Mouse (Mus musculus) cerebral cortex, adult 2 months (tissue): ENCODE measurements around the gene Draxin.

Experiments
- WGBS: fragments of 180-500 bp; shearing (Covaris S2); methylation state at CpG from one replicate; pipeline ENCODE4 v1.1.7; 2018; 5-methylcytosine and 5-hydroxymethylcytosine counted together

Gene Draxin

DNA sequence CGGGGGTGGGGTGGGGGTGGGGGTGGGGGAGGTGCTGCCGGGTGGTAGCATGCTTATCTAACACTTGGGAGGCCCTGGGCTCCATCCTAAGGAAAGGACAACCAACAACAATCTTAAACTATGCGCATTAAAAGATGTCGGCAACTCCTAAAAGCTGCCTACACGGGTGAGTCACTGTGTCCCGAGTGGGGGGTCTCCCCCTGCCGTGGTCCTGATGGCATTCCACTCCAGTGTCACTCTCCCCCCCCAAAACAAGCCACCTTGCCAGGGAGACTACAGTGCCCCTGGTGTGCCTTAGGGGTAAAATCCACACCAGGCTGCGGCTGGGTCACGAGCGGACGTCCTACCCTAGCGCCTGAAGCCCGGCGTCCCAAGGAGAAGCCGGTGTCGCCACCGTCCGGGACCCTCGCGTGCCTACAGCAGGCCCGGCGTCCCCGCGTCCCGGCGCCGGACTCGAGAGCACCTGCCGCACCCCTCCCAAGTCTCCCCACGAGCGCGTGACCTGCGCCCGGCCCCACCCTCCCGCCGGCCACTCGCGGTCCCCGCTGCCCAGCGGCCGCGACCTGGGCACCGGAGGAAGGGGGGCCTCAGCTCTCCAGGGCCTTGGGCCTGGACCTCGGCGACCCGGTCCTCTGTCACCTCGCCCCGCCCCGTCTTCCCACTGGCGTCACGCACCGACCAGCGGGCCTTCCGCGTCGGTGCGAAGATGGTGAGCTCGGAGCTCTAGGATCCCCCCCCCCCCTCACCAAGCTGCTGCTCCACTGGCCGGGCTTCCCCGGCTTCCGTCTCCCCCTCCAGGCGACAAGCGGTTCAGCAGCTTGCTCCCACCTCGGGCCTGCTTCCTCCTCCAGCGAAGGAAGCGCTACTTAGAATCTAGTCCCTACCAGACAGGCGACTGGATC is 21.0 kb upstream of the Draxin start, which contains the start of gene Fbxo6:
Fbxo6 (minus strand) TSS at position 874 of the 902 bp plus-strand sequence.
- 1% methylated on average over 67 of the region's 67 CpGs for WGBS

DNA sequence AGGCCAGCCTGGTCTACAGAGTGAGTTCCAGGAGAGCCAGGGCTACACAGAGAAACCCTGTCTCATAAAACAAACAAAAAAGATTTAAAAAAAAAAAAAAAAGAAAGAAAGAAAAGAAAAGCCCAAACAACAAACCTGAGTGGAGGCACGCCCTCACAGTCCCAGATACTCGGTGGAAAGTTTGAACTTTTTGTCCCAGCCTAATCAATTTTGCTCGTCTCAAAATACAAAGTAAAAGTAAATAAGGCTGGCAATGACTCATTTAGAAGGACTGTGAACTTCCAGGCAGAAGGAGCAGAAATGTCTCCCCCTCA is 20.4 kb upstream of the Draxin start:
- 28% methylated on average over 3 of the region's 3 CpGs for WGBS

DNA sequence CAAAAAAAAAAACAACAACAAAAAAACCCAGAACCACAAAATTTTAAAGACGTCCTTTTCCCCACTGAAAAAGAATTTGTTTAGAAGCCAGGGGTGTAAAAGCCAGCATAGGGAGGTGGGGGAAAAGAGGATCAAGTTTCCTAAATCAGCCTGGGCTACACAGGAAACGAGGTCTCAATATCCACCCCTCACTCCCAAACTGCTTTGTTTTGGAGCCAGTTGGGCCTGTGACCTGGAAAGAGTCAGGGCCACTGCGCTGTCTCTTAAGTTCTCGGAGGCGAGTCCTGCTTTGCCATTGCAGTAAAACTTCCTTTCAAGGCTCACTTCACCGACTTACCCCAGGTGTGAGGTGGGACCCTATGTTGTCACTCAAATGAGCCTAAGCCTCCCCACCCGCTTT is 19.7 kb upstream of the Draxin start:
- 81% methylated on average over 7 of the region's 7 CpGs for WGBS

DNA sequence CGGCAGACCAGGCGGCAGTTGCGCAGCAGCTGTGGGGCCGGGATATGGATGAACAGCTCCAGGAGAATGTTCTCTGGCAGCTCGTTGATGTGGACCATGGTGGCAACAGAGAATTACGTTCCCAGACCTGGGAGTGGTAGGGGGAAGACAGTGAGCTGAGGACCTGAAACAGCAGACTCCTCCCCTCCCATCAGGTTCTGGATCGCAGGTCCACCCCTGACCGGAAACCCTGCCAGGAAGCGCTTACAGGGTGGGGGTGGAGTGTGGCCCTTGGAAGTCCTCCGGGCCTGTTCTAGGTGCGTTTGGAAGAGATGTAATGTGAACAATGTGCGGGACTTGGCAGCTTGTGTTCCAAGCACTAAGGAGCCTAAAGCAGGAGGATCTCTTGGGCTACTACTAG is 19.0 kb upstream of the Draxin start:
- 74% methylated on average over 12 of the region's 12 CpGs for WGBS

DNA sequence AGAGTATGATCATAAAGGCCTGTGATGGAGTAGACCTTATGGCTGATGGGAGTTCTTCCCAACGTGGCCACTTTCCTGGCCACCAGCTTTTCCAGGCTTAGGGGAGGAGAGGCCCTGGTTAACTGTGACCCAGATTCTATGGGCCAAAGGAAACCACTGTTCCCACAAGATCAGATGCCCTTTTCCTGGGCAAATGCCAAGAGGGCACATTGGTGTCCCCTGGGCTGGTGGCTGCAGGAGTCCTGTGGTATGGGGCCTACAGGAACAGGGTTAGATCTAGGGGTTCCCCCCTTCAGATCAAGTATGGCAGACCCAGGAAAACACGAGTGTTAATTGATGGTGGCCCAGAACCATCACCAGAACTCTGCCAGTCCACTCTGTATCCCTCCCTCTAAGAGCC is 17.2 kb upstream of the Draxin start:
- 77% methylated on average over 2 of the region's 2 CpGs for WGBS

DNA sequence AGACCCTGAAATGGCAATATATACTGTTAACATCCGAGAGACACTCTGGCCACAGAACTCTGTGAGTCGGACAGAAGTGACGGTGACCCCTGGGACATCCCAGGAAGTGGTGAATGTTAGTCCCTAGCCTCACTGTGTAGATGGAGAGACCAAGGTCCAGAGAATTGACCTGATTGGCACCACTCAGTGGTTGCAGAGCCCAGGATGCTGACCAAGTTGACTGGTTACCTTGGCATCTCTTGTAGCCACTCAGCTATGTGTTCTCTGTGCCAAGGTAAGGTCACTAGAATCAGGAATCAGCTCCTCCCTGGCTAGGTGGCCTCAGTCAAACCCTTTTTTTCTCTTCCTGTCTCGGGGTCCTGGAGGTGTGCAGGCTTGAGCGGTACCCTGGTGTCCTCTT is 13.2 kb upstream of the Draxin start:
- 89% methylated on average over 5 of the region's 5 CpGs for WGBS

DNA sequence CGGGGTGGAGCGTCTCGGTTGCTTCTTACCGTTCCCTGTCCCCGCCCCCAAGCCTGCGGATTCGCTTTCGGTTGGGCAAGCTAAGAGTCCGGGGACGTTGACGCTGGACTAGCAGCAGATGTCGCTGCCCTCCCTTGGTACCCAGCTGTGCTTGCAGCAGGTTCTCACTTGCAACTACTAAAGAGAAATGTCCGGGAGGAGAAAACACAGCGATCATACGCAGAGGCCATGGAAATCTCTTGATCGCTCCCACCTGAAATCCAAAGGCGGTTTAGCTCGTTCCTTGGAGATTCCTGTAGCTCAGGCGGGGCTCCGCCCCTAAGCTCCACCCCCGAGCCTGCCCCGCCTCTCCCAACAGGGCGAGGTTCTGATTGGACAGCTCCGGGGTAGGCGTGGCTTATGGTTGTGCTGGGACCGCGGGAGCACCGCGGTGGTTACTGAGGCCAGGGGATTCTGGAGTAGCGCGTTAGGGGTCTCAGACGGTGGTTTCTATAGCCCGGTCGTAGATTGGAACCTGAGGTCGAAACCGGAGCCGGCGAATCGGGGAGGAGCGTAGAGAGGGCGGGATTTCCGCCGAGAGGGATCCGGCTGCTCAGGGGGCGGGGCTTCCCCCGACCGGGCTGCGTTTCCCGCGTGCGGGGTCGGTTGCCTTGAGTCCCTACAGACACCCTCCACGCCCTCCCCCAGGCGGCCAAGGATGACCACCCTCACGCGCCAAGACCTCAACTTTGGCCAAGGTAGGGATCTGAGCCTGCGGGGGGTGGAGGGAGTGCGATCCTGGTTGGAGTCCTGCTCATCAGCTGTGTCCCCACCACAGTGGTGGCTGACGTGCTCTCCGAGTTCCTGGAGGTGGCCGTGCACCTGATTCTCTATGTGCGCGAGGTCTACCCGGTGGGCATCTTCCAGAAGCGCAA is 9.9 kb upstream of the Draxin start:
- under 1% methylated on average over 65 of the region's 65 CpGs for WGBS

DNA sequence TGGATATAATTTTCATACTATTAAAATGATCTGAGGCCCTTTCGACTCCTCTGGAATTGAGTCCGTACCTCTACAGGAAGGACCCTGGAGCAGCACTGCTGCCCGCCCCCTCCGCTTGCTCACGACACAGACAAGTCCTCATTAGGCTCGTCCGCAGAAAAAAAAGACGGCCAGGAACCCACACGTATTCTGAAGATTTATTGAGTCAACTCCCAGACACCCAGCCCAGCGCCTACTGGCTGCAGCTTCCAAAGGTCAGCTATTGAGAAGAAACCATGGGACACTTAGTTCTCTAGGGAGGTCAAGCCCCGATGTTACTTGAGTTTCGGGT is 9.2 kb upstream of the Draxin start:
- 2% methylated on average over 12 of the region's 12 CpGs for WGBS

DNA sequence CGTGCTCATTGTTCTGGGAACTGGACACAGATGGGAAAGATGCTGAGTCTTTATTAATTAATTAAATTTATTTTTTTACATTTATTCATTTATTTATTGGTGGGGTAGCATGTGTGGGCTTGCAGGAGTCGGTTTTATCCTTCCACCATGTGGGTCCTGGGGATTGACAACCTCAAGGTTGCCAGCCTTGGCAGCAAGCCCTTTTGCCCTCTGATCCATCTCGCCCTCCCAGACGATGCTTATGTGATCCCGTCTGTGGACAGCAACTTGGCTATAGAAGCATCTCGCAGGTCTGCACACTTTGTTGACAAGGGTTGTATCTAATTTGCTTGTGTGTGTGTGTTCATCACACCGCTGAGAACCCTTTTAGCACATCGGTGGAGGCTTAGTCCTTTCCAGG is 7.0 kb upstream of the Draxin start:
- 56% methylated on average over 8 of the region's 8 CpGs for WGBS

DNA sequence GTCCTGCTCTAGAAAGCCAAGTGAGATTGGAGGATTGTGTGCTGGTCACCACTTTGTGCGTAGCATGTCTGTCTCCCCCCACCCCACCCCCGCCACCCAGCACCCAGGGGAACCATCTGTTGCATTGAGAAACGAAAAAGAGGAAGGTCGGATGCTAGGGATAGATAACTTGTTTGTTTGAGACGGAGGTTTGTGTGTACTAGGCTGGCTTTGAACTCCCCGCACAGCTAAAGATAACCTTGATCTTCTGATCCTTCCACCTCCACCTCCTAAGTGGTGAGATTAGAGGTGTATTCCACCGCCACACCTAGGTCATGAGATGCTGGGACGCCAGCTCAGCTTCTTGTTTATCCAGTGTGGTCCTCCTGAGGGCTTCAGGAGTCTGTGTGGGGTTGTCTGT is 4.5 kb upstream of the Draxin start:
- WGBS, result 85% methylated on average over 8 of the region's 8 CpGs

DNA sequence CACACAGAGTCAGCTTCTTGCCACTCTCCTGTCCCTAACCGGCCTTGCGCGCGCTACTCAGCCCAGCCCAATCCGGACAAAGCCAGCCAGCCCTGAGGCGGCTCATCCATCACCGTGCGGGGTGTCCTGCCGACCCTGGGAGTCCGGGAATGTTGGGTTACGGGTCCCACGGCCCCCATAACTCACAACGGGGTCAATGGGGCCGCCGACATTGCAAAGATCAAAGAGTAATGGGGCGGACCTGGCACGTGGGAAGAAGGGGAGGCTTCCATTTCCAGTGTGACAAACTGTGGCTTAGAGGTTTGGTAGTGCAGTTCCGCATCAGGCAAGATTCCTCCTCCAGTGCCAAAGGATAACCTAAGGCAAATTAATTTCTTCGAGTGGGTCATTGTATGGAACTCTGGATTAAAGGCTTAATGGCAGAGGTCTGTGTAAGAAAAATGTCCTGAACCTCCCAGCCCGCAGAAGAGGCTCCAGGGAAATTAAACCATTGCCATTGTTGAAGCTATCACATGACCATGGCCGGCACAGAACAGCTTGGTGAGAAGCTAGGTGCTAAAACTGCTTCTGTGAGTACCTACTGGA is 1.1 kb upstream of the Draxin start:
- WGBS, result 6% methylated on average over 21 of the region's 21 CpGs

DNA sequence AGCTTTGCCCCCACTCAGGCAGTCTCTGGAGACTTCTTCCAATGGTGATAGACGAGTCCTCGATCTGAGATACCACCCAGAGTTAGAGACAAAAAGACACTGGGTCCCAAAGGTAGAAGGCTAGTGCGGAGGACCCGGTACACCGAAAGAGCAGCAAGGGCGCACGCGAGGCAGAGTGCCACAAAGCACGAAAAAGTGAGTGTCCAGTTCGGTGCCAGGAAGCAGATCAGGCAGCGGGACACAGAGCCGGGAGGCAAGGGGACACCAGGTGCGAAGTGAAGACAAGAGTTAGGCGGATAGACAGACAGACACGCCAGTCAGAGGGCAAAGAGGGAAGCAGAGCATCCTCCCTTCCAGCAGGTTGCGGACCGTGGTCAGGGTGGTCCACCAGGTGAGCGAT is 365 bp downstream of the Draxin start, which contains the start of gene Mad2l2:
Mad2l2 (plus strand) TSS at position 252 of the 400 bp plus-strand sequence.
- WGBS, result 11% methylated on average over 18 of the region's 18 CpGs

DNA sequence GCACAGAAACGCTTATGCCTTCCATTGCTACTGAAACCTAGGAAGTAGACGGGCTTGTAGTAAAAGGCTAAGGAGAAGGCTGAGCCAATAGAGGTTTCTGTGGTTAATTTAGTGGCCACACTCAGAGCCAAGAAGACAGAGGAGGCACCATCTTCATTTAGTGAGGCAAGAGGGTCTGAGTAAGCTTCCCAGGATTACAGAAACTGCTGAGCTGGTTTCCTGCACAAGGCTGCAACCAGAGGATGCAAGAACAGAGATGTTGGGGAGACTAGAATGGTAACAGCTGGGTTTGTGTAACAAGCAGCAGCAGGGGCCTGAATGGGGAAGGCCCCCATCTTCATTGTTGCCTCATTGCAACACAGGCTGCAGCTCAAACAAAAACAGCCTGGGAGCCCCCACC is 1.8 kb downstream of the Draxin start:
- 75% methylated on average over 2 of the region's 2 CpGs for WGBS

DNA sequence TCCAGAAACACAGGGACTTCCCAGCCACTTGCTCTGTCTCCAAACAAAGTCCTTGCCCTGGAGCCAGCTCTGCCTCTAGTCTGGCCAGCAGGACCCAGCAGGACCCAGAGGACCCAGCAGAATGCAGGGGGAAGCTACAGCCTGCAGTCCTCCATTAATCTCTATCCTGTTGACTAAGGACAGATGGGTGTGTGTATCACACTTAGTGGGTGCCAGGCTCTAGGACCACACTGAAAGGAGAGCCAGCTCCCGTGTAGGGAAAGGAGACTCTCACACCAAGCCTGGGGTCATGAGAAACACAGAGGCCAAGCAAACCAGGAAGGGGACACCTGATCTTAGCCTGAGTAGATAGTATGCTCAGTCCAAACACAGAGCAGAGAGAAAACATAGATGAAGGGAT is 2.3 kb downstream of the Draxin start:
- WGBS, result 81% methylated on average over 1 of the region's 1 CpGs

DNA sequence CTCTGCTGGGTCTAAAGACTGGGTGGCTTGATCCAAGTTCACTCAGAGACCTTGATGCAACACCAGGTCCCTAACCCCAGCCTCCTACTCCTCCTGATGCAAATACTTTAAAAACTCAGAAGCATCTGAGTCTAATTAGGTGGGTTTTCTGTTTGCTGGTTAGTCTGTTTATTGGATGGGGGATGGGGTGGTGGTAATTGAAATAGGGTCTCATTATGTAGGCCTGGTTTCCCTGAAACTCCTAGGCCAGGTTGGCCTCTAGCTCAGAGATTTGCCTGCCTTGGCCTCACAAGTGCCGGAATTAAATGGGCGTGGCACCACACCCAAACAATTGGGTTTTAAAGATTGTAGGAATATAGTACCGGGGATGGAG is 7.8 kb downstream of the Draxin start:
- 95% methylated on average over 3 of the region's 3 CpGs for WGBS

DNA sequence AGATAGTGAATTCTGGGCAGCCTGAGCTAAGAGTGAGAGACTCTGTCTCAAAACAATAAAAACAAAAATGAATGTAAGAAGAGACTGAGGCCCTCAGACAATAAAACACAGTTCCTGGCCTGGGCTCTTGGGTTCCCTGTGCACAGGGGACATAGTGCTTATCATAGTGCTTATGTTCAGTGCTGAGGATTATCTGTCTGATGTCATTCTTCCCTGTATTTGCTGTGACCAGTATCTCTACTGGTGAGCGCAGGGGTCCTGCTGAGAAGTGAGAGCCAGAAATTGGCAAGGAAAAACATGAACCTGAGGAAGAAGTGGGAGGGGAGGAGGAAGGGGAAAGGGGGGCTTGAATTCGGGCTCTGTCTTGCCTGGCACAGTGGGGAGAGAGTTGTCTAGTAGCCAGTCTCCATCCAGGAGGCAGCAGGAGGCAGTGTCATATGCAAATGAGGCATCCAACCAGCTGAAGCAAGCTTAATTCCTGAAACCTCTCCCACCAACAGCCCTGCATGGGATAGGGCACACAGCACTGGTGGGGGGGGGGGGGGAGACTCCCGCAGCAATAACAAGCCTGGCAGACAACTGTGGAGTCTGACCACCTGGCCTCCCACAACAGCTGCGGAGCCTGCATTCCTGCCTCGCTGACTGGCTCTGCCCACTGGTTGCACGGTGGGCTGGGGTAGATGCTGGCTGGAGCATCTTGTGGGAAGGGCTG is 8.4 kb downstream of the Draxin start:
- WGBS, result 53% methylated on average over 6 of the region's 6 CpGs

DNA sequence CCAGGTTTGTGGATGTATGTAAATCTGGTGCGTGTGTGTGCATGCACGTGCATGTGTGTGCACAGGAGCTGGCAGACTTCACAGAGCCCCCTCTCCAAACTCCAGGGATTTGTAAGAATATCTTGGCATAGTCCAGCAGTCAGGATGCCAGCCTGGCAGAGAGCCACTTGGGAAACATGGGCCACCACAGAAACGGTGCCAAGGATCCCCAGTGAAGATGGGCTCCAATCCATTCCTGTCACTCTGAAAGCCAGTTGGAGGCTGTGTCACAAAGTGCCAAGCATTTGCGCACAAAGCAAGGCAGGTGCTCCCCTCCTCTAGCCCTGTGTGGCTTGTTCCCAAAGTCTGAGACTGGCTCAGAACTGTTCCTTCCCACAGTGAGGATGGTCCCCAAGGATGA is 9.1 kb downstream of the Draxin start:
- WGBS, result 60% methylated on average over 4 of the region's 4 CpGs

DNA sequence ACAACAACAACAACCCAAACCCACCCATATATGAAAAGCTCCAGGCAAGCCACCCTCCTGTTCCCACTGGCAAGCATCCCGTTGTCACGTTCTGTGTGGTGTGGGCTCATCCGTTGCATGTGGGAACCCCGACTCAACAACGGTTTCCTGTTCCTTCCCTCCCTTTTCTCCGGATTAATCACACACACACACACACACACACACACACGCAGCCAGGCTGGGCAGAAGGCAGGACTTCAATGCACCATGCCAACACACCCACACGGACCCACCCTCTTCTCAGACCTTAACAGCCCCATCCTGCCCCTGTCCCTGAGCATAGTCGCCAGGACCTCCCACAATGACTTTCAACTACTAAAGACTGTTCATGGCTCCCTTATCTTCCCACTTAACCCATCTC is 9.9 kb downstream of the Draxin start:
- WGBS, result 47% methylated on average over 9 of the region's 9 CpGs

DNA sequence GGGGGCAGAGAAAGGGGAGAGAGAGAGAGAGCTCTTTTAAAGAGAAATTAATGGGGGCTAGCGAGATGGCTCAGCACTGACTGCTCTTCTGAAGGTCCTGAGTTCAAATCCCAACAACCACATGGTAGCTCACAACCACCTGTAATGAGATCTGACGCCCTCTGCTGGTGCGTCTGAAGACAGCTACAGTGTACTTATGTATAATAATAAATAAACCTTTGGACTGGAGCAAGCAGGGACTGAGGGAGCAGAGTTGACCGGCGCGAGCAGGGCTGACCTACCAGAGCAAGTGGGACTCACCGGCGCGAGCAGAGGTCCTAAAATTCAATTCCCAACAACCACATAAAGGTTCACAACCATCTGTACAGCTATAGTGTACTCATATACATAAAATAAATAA is 10.9 kb downstream of the Draxin start:
- WGBS, result 90% methylated on average over 9 of the region's 9 CpGs

DNA sequence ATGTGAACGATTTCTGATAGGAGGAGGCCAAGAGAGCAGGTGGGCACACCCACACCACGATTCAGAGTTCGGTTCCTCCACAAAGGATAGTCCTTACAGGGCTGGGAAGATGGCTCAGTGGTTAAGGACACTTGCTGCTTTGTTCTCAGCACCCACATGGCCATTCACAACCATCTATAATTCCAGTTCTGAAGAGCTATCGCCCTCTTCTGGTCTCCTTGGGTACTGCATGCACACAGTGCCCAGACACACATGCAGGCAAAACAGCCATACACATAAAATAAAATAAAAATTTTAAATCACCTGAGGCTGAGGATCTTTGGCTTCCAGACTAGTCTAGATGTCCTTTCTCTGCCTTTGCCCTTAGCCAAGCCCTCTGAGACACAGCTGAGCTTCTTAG is 13.1 kb downstream of the Draxin start:
- 80% methylated on average over 4 of the region's 4 CpGs for WGBS

DNA sequence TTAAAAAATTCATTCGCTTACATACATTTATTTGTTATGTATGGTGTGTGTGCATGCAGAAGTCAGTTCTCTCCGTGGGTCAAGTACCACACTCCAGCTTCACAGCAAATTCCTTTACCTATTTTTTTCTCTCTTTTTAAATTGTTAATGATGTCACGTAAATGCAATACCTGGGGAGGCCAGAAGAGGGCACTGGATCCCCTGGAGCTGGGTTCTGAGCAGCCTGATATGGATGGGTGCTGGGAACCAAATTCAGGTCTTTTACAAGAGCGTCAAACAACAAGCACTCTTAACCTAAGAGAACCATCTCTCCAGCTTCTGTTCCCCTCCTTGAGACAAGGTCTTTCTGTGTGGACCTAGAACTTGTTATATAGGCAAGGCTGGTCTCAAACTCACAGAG is 13.8 kb downstream of the Draxin start:
- WGBS, result 81% methylated on average over 4 of the region's 4 CpGs

DNA sequence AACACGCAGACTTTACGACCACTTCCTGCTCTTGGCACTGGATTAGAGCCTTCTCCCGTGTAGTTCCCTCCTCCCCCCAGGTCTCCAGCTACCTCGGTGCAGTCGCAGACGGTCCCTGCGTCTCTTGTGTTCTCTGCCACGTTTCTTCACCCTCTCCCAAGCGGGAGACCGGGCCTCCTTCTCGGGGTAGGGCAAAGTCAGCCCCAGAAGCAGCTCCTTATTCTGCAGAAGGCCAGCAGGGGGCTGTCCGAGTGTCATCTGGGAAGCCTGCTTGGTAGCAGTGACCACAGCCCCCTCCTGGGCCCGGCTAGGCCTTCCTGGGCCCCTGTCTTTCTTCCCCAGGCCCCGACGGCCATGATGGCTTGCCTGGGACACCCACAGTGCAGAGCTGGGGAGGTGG is 15.0 kb downstream of the Draxin start:
- WGBS, result 17% methylated on average over 15 of the region's 15 CpGs
